Mouse (Mus musculus): ENCODE data around the gene Grcc10. TPM values are rescaled to one million over a fixed set of nuclear protein-coding genes. Genes with fewer than 3 reads are reported as not detected.

The Grcc10 gene
- 100 to 1,000 TPM; 337 to 366 TPM for total RNA-seq (2021)

DNA sequence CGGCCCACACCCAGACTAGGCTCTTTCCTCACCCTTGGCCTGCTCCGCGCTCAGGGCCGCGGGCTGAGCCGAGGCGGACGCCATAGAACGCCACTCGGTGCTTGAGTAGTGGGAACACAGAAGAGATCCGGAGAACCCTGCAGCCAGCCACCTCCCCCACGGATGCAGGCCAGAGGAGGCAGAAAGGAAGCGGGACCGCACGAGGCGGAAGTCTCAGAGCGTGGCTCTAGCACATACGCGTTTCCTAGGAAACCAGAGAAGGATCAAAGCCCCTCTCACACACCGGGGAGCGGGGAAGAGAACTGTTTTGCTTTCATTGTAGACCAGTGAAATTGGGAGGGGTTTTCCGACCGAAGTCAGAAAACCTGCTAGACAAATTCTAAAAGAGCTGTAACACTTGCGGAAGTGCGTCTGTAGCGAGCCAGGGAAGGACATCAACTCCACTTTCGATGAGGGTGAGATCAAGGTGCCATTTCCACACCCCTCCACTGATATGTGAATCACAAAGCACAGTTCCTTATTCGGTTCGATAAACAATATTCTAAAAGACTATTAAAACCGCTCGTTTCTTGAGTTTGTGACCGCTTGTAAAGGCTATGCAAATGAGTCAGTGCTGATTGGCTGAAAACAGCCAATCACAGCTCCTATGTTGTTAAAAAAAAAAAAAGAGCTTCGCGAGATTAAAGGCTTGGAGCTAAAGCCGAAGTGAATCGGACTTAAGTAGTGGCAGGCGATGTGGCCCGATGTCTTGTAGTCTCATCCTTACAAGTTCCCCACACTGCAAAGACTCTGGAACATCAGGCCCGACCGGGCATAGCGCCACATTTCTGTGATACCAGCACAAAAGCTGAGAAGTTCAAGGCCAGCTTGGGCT lies at the start of gene Grcc10:
Grcc10 (minus strand) TSS at position 487 of the 874 bp plus-strand sequence.
- peak; percentile 87 to 91 for DNase-seq

DNA sequence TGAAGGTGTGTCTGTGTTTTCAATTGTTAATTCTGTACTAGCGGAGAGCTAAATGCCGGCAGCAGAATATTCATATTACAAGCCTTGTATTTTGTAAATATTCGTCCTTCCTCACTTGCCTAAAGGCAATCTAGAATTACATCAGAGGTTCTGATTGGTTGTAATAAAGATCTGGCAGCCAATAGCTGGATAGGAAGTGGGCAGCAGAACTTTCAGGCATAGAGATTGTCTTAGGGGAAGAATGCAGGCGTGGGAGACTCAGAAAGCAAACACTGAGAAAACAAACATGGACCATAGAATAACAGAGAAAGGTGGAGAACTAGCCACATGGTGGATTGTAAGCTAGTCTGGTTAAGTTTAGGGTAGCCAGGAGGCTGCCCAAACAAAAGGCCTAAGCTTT lies 48.9 kb upstream of the Grcc10 start:
- DNase-seq = no peak

DNA sequence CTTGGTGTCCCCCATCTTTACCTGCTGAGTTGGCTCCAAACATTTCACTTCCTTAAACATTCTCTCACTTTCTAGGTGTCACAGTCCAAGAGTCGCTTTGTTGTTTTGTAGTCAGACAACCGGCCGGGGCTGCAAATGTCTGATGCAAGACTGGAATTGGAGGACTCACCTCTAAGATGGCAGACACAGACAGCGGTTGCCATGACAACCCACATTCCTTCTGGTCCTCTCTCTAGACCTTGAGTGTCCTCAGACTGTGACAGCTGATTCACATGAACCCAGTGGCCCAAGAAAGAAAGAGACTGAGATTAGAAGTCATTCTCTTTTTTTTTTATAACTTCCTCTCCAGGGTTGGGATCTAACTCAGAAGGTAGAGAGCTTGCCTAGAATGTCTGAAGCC lies 48.3 kb upstream of the Grcc10 start:
- no peak for DNase-seq

DNA sequence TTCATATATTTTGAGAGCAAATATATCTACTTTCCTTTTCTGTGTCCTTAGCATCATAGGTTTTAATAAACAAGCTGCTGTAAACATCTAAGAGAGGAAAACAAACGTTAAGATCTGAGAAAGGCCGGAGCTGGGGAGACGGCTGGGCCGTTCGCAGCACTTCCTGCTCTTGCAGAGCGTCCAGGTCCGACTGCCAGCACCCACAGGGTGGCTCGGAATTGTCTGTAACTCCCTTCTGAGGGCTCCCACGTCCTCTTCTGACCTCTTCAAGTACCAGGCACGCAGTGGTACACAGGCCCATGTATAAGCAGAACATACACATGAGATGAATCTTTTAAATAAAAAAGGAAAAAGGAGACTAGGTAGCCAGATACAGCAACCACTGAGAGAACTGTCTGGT lies 46.5 kb upstream of the Grcc10 start:
- DNase-seq = no peak

DNA sequence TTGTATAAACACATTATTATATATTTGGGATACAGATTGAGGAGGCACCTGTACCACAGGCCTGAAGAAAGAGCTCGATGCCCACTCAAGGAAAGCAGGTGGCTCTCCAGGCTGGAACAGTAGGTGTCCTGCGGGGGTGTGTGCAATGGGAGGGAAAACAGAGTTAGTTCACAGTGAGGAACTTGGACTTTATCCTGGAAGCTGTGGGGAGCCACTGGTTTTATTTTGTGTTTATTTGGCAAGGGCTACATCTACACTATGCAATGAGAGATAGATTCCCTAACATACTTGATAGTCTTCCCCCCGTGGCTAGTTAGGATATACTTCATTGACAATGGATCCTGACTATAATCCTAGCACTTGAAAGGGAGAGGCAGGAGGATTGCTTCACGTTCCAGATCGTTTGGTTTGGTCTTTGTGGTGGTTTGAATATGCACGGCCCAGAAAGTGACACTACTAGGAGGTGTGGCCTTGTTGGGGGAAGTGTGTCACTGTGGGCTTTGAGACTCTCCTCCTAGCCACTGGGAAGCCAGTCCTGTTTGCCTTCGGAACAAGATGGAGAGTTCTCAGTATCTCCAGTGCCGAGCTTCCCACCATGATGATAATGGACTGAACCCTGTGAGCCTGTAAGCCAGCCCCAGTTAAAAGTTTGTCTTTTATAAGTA lies 45.7 kb upstream of the Grcc10 start:
- no peak for DNase-seq

DNA sequence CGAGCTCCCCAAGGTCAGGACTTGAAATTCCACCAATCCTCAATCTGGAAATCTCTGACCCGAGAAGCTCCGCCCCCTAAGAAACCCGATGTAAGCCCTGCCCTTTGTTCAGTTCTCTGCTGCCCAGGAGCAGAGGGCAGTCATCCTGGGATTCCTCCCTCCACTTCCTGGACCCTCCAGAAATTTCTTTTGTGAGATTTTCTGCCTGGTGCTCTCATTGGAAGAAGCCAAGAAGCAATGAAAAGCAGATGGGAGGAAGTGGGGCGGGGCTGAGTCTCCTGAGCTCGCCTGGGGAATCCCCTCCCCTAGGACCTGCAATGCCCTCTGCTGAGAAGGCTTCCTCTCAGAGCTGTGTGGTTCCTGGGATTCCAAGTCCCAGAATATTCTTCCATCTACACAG lies 41.3 kb upstream of the Grcc10 start:
- no peak for DNase-seq

DNA sequence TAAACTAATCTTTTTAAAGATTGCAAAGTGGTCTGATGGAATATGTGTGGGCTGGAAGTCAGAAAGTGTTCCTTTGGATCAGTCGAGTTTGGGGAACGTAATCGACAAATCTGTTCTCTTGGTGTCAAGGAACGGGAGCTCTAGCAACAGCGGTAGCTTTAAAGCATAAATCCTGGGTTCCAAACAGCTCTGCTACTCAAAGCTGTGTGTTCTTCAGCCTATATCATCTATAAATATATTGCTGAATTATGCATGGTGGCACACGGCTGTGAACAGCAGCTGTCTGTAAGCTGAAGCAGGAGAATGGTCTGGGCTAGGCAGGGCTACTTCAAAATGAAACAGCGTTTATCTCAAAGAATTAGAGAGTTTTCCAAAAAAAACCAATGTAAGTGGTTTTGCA lies 39.7 kb upstream of the Grcc10 start:
- DNase-seq = no peak

DNA sequence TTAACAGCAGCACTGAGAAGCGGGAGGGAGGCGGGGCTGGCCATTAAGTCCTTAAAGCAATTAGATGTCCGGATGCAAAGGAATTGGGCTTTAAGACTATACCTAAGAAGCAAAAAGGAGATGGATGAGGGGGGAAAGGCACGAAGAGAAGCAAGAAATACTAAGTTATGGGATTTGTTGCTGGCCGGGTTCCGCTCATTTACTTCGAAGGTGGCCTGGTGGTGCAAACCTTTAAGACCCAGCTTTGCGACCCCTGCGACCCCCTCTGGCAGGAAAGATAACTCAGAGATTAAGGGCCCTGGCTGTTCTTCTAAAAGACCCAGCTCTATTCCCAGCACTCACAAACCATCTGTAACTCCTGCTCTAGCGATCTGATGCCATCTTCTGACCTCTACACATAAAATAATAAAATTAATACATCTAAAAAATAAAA lies 38.8 kb upstream of the Grcc10 start:
- no peak for DNase-seq

DNA sequence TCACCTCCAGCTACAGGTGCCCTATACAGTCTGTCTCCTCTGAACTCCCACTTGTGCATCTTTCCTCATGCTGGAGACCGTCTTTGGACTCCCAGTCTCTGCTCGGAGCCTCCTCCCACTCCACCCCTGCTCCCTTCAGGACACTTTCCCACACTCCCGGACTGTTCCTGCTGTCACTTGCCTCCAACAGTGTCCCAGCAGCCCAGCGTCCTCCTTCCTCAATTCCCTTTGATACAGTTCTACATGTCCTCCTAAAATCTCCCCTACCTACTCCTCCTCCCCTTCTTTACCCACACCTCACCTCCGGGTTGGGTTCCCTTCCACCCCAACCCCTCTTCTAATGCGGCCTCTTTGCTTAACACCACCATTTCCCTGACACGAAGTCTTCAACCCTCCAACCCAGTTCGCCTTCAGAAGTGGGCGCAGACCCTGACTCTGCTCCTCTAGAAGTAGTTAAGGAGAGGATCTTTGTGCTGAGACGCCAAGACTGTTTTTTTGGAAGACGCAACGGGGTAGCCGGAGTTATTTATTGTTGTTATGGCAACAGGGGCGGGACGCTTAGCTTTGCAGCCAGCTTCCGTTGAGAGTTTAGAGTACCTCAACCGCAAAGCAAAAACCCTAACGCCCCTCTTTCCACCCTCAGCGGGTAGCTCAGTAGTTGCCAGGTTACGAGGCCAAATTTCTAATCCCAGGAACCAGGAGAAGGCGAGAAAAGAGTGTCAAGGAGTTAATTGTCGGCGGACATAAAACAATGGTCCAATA lies 38.2 kb upstream of the Grcc10 start, which contains the start of gene Lrrc23:
Lrrc23 (minus strand) TSS at position 506 of the 762 bp plus-strand sequence.
- DNase-seq = no peak

DNA sequence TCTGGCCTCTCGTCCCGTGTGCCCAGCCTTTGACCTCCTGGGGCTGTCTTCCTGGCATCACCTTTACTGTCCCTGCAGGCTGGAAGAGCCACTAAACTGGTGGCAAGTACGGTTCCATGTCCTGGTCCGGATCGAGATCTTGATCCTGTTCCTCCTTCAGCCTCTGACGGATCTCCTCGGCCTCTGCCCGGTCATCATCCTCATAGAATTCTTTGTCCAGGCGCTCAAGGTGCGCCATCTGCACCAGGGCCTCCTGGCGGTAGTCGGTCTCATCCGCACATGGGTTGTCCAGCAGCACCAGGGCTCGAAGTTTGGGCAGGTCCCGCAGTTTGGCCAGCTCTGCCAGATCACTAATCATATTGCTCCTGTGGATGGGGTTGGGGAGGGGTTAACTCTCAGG lies 29.3 kb upstream of the Grcc10 start:
- DNase-seq = no peak

DNA sequence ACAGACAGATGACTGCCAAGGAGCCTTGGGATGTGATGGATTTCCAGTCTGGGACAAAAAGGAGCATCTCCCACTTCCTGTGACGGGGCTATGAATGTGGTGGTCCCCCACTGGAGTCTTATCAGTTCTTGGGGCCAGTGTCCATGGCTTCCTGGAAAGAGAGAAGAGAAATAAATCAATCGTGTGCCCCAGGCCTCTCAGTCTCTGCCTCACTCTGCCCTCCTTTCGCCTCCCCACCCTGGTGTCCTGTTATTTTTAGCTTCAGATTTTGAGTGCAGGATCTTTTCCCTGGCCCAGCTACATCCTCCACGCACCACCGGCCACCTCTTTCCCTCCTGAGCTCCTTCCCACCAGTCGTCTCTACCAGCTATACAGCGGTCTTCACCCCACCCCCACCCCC lies 28.8 kb upstream of the Grcc10 start:
- DNase-seq = no peak

DNA sequence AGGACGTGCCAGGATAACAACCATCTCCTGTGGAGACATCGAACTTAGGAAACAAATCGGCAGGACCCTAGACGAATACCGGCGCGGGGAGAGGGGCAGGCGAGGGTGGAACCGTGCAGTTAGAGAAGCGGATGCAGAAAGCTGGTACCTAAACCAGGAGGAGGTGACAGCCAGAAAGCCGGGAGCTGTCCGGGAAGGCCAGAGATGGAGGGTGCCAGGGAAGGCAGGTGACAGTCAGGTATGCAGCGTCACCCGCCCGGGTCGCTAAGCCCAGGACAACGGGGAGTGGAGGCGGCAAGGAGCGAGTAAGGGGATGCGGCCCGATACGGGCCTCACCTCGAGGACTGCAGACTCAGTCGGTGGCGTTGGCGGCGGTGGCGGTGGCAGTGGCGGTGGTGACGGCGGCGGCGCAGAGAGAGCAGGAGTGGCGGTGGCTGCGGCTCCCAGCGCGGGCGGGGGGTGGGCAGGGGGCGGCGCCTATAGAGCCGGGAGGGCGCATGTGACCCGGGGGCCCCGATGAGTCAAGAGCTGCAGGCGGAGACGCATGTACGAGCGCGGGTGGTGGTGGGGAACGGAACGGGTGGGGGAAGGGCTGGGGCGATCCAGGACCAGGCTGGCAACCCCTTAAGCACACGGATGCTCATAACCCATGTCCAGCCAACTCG lies 28.1 kb upstream of the Grcc10 start, which contains the start of gene Eno2:
Eno2 (minus strand) TSS at position 573 of the 665 bp plus-strand sequence.
- peak; percentile 70 to 73 for DNase-seq

DNA sequence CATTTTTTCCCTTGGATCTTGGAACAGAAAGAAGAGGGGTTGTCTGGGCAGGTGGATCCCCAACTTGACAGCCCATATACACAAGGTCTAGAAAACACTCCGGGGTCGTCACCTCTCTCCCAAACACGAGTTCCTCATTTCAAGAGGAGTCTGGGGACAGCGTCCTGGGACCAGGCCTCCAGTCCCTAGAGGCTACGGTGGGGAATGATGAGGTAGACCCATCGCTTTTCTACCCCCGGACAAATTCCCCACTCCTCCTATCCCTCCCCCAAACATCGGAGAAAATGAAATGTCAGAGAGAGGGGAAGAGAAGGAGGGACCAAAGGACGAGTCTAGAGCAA lies 27.5 kb upstream of the Grcc10 start:
- DNase-seq = no peak

DNA sequence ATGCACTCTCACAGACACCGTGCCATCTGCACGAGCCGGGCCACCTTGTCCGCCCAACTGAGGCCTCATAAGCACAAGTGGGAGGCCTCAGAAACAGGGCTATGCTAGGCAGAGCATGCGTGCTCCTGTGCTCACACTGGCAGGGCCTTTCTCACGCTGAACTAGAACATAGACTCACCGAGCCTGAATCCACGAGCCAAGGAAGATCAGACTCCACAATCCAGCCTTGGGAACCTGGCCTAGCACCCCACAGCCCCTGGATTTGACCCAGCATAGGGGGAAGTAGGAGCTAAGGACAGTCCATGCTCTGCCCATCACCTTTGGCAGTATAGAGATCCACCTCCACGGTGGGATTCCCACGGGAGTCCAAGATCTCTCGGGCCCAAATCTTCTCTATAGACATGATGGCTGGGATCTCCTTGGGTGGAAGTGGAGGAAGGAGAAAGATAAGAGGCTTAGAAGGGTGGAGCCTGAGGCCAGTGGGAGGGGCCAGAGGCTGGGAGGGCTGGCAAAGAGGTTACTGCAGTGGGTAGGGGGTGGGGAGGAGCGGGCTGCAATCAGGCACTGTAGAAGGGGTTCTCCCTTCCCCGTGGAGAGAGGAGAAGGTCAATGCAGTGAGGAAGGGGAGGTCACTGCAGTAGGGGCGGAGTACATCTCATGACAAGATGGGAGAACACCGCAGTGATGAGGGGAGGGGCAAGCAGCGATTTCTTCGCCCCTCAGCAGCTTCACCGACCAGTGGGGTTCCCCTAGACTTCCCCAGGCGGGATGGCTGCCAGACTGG lies 26.9 kb upstream of the Grcc10 start:
- DNase-seq = no peak

DNA sequence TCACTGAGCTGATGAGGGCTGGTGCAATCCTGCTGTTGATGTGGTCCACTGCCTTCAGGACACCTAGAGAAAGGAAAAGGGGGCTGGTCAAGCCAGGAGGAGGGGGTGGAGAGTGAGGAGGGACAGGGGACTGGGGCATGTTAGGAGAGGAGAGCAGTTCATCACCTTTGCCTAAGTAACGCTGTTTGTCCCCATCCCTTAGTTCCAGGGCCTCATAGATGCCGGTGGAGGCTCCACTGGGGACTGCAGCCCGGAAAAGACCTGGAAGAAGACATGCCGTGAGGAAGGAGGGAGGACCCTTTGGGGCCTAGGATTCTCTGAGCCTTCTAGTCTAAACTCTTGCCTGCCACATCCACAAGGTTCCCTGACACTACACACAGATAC lies 26.4 kb upstream of the Grcc10 start:
- DNase-seq = no peak

DNA sequence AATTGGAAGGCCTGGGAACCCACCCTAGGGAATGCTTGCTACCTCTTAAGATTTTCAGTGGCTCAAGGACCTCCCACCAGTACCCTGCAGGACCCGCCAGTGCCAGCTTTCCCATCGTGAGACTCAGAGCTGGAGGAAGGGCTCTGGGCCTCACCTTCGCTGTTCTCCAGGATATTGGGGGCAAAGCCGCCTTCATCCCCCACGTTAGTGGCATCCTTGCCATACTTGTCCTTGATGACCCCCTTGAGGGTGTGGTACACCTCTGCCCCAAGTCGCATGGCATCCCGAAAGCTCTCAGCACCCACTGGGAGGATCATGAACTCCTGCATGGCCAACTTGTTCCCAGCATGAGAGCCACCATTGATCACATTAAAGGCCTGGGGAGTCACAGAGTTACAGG lies 24.8 kb upstream of the Grcc10 start:
- DNase-seq = no peak

DNA sequence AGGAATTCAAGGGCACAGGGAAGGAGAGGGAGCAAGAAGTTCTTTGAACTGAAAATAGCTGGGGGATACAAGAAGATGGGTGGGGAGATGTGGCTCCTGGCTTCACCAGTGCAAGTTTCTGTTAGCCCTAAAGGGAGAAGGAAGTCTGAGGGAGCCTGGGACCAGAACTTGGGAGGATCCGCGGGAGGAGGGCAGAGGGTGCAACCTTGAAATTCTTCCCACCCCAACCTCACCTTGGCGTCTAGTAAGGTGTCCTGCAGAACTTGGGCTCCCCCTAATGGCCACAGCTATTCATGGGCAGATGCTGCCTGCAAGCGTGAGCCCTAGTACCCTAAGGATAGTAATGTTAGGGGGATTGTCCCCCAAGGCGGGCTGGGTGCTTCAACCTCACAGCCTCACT lies 18.1 kb upstream of the Grcc10 start:
- peak; percentile 78 to 79 for DNase-seq

DNA sequence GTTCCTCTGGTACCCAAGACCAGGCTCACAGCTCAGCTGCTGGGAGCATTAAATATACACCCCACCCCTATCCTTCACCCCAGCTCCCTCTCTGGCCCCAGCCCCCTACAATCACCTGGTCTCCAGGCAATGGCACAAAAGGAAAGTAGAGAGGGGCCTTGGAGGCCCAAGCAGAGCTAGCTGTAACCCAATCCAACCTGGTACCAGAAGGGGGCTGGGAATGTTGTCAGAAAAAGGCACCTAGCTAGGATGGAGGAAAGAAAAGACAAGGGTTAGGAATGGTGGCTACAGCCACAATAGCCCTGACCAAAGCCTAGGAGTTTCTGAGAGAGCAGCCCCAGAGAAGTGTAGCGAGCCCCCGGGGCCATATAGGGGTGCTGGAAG lies 17.7 kb upstream of the Grcc10 start:
- DNase-seq = no peak

DNA sequence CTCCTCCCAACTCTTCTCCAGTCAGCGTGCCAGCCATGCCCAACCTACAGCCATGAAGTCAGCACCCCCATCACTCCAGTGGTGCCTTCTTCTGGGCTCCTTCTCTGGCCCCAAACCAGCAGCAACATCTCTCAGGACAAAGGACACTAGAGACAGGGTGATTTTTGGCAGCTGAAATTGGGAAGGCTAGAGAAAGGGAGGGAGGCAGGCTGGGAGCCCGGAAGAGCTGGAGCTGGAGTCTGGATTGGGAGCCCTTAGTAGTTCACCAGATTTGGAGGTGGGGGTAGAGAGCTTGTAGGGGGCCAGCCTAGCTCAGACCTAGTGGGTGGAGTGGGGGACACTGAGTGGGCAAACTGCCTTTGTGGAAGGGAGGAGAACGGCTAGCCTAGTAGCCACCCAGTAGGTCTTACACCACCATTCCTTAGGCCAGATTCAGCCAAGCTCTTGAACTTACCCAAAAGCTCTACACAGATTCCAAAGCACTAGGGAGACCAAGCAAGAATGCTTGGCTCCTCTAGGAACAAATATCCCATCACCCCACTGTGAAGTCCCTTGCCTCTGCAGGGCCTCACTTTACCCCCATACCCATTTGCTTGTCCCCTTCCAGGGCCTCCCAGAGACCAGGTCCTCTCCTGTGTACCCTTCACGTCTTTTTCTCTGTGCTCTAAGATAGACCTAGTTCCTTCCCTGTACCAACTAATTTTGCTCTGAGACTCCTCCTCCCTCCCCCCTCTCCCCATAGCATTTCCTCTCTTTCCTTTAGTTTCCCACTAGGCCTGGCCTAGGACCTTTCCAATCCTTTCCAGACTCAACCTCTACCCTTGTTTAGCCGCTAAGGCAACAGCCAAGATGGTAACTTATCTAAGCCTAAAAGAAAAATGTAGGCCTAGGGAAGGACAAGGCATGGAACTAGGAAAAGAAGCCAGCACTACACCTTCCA lies 17.0 kb upstream of the Grcc10 start:
- peak; percentile 56 to 64 for DNase-seq

DNA sequence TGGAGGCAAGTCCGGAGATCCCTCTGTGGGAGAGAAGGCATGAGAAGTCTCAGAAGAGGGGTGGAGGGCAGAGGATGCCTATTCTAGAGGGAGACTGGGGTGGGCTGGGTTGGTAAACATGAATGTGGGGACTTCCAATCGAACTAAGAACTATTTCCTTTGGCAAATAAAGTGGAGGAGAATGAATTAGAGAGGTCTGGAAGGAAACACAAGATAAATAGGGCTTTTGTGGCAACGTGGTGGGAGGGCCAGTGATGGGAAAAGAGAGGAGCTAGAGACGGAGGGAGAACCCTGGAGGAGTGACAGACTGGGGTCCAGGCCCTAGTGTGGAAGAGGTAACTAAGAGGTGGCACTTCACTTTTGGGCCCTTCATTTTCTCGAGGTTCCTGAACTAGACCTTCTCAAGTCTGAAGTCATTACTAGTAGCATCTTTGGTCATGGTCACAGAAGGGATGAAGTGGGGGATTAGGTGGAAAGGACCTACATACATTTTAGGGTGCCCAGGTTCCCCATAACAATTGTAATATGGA lies 16.2 kb upstream of the Grcc10 start:
- DNase-seq = no peak
